Mouse (Mus musculus): ENCODE results near the gene Dhx15.

- no peak for TF ChIP-seq CTCF (IDR thresholded peaks at IDR 0.05; ENCODE audit: borderline replicate concordance, control insufficient read depth, extremely low read depth, insufficient read depth, low read length, poor library complexity)
- TF ChIP-seq POLR2A (IDR thresholded peaks at IDR 0.05; ENCODE audit: control insufficient read depth, extremely low read depth, insufficient read depth, low read length, poor library complexity): no peak
Observed at GRCm38 (mm10) chr5:52113851-52114731, 76.2 kb downstream of the Dhx15 start.

Data from thymus, adult 2 months (tissue).